Mouse (Mus musculus) bone marrow, adult 2 months (tissue): Measurements from ENCODE around the gene Rnf111.

ENCODE experiments used
- CTCF ChIP-seq: fragments of 200-500 bp; IDR thresholded peaks from 2 replicates; pipeline ENCODE4 v1.5.1; 2011; ENCODE audit warnings: low read length, control low read depth; ENCODE audit not compliant: control insufficient read depth, insufficient read depth
- POLR2A ChIP-seq: fragments of 200-500 bp; IDR thresholded peaks from 2 replicates; pipeline ENCODE4 v1.6.1; 2011; ENCODE audit warnings: low read depth, mild to moderate bottlenecking, control low read depth, low read length, borderline replicate concordance; ENCODE audit not compliant: control insufficient read depth

GRCm38 (mm10) chr9:70510998-70511583 is 7.6 kb upstream of the Rnf111 start:
- TF ChIP-seq CTCF, result no peak
- TF ChIP-seq POLR2A, result no peak
